Mouse (Mus musculus) liver, embryonic 16.5 days (tissue): ENCODE measurements around the gene Pate2. TPM values are rescaled to one million over a fixed set of nuclear protein-coding genes. Genes with fewer than 3 reads are reported as not detected.
"Not testable (repeated sequence)": the region's sequence is repeated elsewhere in the genome, so short reads cannot be mapped to it uniquely, and the experiment has no call there.

Experiments used
- ATAC-seq: fragments of 200-750 bp; cut with Nextera tagmentation; 2 replicates; pipeline ENCODE4 v1.8.0; 2017; ENCODE audit warnings: low read depth, mild to moderate bottlenecking, moderate number of reproducible peaks, moderate library complexity
- H3K27ac ChIP-seq: fragments of 300-500 bp; sonication (generic); 2 replicates; pipeline ENCODE4 v1.5.1; 2014; ENCODE audit warnings: mild to moderate bottlenecking, low read length
- H3K27me3 ChIP-seq: fragments of 300-500 bp; sonication (generic); 2 replicates; pipeline ENCODE4 v1.6.1; 2014; ENCODE audit warnings: low read depth, low read length, mixed read lengths; ENCODE audit not compliant: control insufficient read depth, insufficient read depth
- H3K36me3 ChIP-seq: fragments of 300-500 bp; sonication (generic); 2 replicates; pipeline ENCODE4 v1.6.1; 2014; ENCODE audit warnings: mild to moderate bottlenecking; ENCODE audit not compliant: control insufficient read depth, insufficient read depth
- H3K4me1 ChIP-seq: fragments of 300-500 bp; sonication (generic); 2 replicates; pipeline ENCODE4 v1.6.1; 2014; ENCODE audit warnings: low read depth, low read length, mixed read lengths; ENCODE audit not compliant: control insufficient read depth
- H3K4me2 ChIP-seq: fragments of 300-500 bp; sonication (generic); 2 replicates; pipeline ENCODE4 v1.6.1; 2014; ENCODE audit warnings: low read depth, low read length, mixed read lengths
- H3K4me3 ChIP-seq: fragments of 300-500 bp; sonication (generic); 2 replicates; pipeline ENCODE4 v1.5.1; 2014; ENCODE audit warnings: low read depth, mild to moderate bottlenecking, low read length
- H3K9ac ChIP-seq: fragments of 300-500 bp; sonication (generic); 2 replicates; pipeline ENCODE4 v1.6.1; 2014; ENCODE audit warnings: low read depth, low read length
- H3K9me3 ChIP-seq: fragments of 300-500 bp; sonication (generic); replicated peaks from 2 replicates; pipeline ENCODE4 v1.6.1; 2016; ENCODE audit warnings: low read length; ENCODE audit not compliant: control insufficient read depth
- WGBS: fragments of 180-500 bp; shearing (Covaris S2); extraction: QIAGEN DNeasy Blood & Tissue Kit; methylation state at CpG from one replicate; pipeline ENCODE4 v1.1.7; 2014; ENCODE audit not compliant: insufficient replicate concordance; 5-methylcytosine and 5-hydroxymethylcytosine counted together
- polyA plus RNA-seq: library from polyadenylated mRNA; unstranded; fragments of >200 nt; fragmentation: Nextera tagmentation; extraction: Ambion mirVana; gene quantifications from 2 replicates; pipeline ENCODE4 v1.2.1, GENCODE M21; 2015

The Pate2 gene
- polyA plus RNA-seq, 1 experiment from 2014 or later = 0.05 TPM

DNA sequence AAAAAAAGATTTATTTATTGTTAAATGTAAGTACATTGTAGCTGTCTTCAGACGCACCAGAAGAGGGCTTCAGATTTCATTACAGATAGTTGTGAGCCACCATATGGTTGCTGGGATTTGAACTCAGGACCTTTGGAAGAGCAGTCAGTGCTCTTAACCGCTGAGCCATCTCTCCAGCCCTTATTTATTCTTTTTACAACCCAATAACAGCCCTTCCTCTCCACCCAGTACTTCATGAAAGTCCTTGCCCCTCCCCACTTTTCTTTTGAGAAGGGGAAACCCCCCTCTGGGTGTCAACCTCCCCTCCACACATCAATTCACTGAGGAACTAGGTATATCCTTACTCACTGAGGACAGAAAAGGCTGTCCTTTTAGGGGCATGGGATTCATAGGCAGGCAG, 46.7 kb downstream of the Pate2 start:
- not testable (repeated sequence) for H3K9ac ChIP-seq, H3K4me3 ChIP-seq, H3K27me3 ChIP-seq, H3K36me3 ChIP-seq, ATAC-seq, H3K4me2 ChIP-seq, H3K27ac ChIP-seq, H3K4me1 ChIP-seq, H3K9me3 ChIP-seq
- 44% methylated on average over 2 of the region's 2 CpGs for WGBS

DNA sequence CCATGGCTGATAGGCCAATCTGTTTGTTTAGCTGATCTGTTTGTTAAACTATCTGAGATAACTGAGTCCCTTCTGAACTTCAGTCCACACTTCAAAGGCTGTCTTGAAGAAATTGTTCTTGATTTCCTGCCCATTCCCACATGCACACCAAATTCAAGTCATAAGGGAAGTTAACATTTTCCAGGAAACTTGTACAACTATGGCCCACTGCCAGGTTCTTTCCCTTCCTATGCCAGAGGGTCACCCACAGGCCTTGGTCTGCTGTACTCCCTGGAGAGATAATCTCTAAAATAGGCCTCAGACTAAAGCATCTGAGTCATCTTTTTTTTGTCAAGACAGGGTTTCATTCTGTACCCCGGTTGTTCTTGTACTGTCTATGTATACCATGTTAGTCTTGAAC, 62.9 kb downstream of the Pate2 start:
- no peak for ATAC-seq
- WGBS = 58% methylated on average over 1 of the region's 1 CpGs

DNA sequence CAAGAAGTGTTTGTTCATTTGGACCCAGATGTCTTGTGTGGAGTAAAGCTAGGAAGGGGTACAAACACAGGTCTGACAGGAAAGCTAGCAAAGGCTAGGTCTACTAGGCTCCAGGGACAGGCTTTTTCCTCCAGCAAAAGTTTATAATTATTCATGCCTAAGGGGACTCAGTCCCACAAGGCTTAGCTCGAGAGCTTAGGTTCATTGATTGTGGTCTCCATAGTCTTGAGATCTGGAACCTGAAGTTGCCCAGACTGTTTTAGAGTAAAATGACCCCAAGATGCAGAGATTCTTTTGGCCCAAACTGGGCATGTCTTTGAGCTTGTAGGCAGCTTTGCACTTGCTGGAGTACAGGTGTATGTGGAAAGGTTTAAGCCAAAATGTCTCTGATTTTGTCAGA, 78.0 kb downstream of the Pate2 start, which contains the start of gene Pate3:
TSS of gene Pate3 (minus strand) at position 101 of the 400 bp plus-strand sequence.
- Histone ChIP-seq H3K9me3 (no peaks in the 10 kb centered on the region), H3K4me1 (no peaks in the 10 kb centered on the region), H3K27ac (no peak within 1 kb of the TSS), H3K27me3 (no peaks in the 10 kb centered on the region), H3K4me2 (no peak within 1 kb of the TSS), H3K4me3 (no peak within 1 kb of the TSS), H3K36me3 (no peaks in the 10 kb centered on the region), H3K9ac (no peak within 1 kb of the TSS)
- WGBS = 31% methylated on average over 1 of the region's 1 CpGs
- no peak for ATAC-seq

More for the DNA sequence above, 62.9 kb downstream of the Pate2 start:
- H3K4me1 ChIP-seq = no peaks in the 10 kb centered on the region
- no peak overlapping the region for H3K9ac ChIP-seq
- no peaks in the 10 kb centered on the region for H3K9me3 ChIP-seq
- H3K27me3 ChIP-seq = no peaks in the 10 kb centered on the region
- H3K4me2 ChIP-seq = no peak overlapping the region
- H3K27ac ChIP-seq = no peak overlapping the region
- no peaks in the 10 kb centered on the region for H3K36me3 ChIP-seq
- no peak overlapping the region for H3K4me3 ChIP-seq

DNA sequence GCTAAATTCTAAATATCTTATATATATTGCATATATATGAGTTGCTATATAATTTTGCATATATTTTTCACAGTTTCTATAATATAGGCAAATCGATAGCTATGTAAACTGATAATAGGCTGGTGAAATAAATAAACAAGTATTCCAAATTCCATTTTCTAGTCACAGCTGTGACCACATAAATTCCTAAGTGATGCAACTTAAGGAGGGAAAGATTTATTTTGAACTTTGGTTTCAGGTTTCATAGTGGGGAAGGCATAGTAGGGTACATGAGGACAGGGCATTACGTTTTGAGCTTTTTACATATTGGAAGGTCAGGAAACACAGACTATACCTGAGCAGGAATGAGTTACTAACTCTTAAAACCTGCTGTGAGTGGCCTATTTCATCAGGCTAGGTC, 103.5 kb downstream of the Pate2 start:
- Histone ChIP-seq H3K4me3 (no peak overlapping the region), H3K9me3 (no peaks in the 10 kb centered on the region; the same call in 1 of the 2 replicates), H3K4me1 (no peaks in the 10 kb centered on the region), H3K27ac (no peak overlapping the region), H3K27me3 (no peaks in the 10 kb centered on the region), H3K9ac (no peak overlapping the region), H3K36me3 (no peaks in the 10 kb centered on the region), H3K4me2 (no peak overlapping the region)
- 54% methylated on average over 2 of the region's 2 CpGs for WGBS
- ATAC-seq = no peak

GRCm38 (mm10) chr9:35687013-35687412, 116.9 kb downstream of the Pate2 start, which contains the start of gene Pate1:
TSS of gene Pate1 (minus strand) at chr9:35687390.
- Histone ChIP-seq H3K27ac (no peak within 1 kb of the TSS), H3K4me1 (no peaks in the 10 kb centered on the region), H3K4me2 (no peak within 1 kb of the TSS), H3K4me3 (no peak within 1 kb of the TSS), H3K36me3 (no peaks in the 10 kb centered on the region), H3K9ac (no peak within 1 kb of the TSS), H3K27me3 (no peaks in the 10 kb centered on the region), H3K9me3 (no peaks in the 10 kb centered on the region)
- ATAC-seq = no peak
- WGBS = 31% methylated on average over 1 of the region's 1 CpGs

- ATAC-seq = no peak
- no peak overlapping the region for H3K27ac ChIP-seq
- H3K36me3 ChIP-seq = no peaks in the 10 kb centered on the region
- H3K4me1 ChIP-seq = no peaks in the 10 kb centered on the region
- no peak overlapping the region for H3K4me3 ChIP-seq
- H3K9me3 ChIP-seq = no peaks in the 10 kb centered on the region
- no peaks in the 10 kb centered on the region for H3K27me3 ChIP-seq
- no peak overlapping the region for H3K9ac ChIP-seq
- H3K4me2 ChIP-seq = no peak overlapping the region
Observed at GRCm38 (mm10) chr9:35691924-35692323, 121.8 kb downstream of the Pate2 start.

DNA sequence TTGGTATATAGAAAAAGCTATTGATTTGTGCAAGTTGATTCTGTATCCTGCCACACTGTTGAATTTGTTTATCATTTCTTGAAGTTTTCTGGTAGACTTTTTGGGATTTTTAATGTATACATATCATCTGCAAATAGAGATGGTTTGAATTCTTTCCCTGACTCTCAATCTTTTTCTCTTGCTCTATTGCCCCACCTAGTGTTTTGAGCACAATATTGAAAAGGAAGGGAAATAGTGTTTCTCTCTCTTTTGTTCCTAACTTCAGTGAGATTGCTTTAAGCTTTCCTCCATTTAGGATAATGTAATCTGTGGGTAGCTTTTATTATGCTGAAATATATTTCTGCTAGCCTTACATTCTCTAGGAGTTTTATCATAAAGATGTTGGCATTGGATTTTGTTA, 137.2 kb downstream of the Pate2 start:
- H3K27ac ChIP-seq = no peak overlapping the region
- no peak overlapping the region for H3K4me2 ChIP-seq
- no peaks in the 10 kb centered on the region for H3K27me3 ChIP-seq
- no peak overlapping the region for H3K4me3 ChIP-seq
- no peaks in the 10 kb centered on the region for H3K36me3 ChIP-seq
- no peaks in the 10 kb centered on the region for H3K9me3 ChIP-seq
- ATAC-seq = no peak
- H3K4me1 ChIP-seq = no peaks in the 10 kb centered on the region
- no peak overlapping the region for H3K9ac ChIP-seq

Other genes with a start within 250 kb of the Pate2 start
- gene Cdon, start 149.2 kb upstream of the Pate2 start, polyA plus RNA-seq = 0.30 and 0.42 TPM in 2 replicates
- not detected in 2 replicates for gene Gm1113, start 52.0 kb upstream of the Pate2 start, polyA plus RNA-seq
- gene Ddx25, start 11.8 kb upstream of the Pate2 start, polyA plus RNA-seq = 0.14 and 0.18 TPM in 2 replicates
- 5.2 and 5.8 TPM in 2 replicates for gene Pus3, start 11.7 kb upstream of the Pate2 start, polyA plus RNA-seq
- gene Hyls1, start 114 bp downstream of the Pate2 start, polyA plus RNA-seq = 9.0 and 9.4 TPM in 2 replicates
- gene Pate4, start 41.7 kb downstream of the Pate2 start, polyA plus RNA-seq = not detected in 2 replicates
- gene Pate3, start 77.9 kb downstream of the Pate2 start, polyA plus RNA-seq = not detected in 2 replicates
- gene Pate1, start 117.1 kb downstream of the Pate2 start, polyA plus RNA-seq = not detected in 2 replicates
- gene Gm17677, start 170.8 kb downstream of the Pate2 start, polyA plus RNA-seq = not detected in 2 replicates
- gene Gm17727, start 207.8 kb downstream of the Pate2 start, polyA plus RNA-seq = not detected in 2 replicates
- gene Gm27235, start 219.8 kb downstream of the Pate2 start, polyA plus RNA-seq = not detected in 2 replicates
- gene D730048I06Rik, start 219.8 kb downstream of the Pate2 start, polyA plus RNA-seq = not detected in 2 replicates